Mouse (Mus musculus) embryo, embryonic 11 days (tissue): ENCODE measurements around the gene Polr2b.

Source experiments
- DNase-seq: peaks from one replicate; pipeline ENCODE4 v3.0.0-alpha.2; 2015

Polr2b gene

DNA sequence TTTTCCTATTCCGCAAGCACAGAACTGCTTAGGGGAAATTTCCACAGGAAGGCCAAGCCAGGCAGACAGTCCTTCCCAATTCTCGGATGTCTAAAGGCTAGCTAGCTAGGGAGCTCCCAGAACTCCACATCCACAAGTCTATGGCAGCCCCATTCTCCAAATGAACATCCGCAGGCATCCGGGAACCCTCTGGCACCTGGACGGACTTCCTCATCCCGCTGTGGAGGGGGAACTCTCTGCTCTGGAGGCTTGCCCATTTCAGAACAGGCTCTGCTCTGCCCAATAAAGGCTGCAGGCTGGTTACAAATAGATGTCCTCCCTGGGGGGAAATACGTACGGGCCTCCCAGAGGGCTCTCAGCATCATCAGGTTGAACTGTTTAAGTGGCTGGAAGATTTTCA lies 56.4 kb downstream of the Polr2b start:
- no peak for DNase-seq

DNA sequence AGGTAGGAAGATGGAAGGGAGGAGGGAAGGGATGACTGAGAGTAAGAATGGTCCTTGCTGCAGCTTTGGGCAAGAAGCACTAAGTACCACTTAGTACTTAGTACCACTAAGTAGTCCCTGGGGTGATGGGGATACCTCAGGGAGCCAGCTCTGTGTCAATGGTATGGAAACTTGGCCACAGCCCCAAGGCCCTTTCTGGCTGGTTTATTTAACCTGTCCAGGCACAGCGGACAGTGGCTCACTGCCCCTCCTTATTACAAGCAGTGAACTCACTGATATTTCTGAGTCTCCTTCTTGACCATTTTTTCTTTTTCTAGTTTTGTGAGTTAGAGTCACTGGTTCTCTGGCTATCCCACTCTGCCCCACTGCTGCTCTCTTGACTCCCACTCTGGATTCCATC lies 57.2 kb downstream of the Polr2b start:
- no peak for DNase-seq

DNA sequence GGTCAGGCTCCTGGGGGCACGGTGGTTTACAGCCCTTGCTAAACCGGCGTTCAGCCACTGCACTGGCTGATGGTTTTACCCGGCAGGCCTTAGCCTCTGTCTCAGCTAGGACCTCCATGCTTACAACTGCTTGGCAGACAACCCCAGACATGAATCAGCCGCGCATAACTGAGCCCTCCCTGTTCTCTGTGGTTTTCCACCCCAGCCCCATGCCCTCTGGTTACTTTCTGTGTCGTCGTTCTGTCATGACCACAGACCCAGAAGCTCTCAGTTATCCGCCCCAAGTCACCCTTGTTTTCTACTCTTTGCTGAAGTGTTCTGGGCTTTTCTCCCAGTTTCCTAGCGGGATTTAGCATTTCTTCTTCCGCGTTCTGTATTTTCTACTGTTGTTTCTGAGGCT lies 57.7 kb downstream of the Polr2b start:
- no peak for DNase-seq

DNA sequence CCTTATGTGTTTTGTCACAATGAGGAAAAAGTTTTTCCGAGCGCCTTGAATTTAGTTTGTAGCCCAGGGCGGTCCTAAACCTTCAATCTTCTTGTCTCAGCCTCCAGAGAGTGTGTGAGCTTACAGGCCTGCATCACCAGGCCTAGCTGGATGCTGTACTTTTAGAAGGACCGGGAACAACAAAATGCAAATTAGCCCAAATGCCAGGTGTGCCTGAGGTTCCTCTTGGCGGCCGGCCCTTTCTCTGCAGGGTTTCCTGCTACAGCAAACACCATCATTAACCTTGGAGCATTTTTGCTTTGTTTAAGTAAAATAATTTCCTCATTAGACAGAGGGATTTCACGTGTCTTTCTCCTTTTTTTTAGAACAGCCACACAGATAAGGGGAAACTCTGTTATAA lies 58.2 kb downstream of the Polr2b start:
- DNase-seq: no peak

DNA sequence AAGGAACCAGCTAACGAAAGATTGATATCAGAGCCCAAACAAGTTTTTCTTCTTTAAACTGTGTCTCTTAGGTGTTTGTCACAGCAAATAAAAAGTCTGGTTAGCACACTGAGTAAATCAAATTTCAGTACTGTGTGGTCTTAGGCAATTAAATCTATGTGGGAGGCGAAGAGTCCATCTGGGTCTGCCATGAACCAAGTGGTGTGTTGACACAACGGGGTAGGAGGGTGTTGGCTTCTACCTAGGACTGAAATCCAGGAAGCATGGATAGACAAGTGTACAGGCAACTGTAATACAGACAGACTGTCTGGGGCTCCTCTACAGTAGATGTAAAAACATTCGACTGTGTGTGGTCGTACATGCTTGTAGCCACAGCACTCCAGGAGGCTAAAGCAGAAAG lies 59.4 kb downstream of the Polr2b start:
- no peak for DNase-seq

DNA sequence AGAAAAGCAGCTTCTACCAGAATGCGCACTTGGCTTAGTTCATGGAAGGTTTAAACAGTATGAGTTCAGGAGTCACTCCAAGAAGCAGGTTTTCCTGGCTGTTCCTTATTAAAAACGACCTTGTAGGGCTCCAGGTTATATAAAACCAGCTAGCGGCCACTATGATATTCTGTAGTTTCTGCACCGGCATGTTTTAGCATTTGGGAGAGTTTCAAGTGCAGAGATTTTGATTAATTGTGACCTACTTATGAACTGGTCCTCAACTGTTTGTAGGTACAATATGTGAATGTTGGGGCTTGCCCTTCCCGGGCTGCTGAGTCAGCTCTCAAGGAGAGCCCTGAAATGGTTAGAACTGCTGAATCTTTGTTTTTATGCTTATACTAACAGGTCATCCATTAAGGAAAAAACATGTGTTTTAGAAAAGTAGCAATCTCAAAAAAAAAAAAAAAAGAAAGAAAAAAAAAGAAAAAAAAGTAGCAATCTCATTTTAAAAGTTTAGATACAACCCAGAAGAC lies 60.5 kb downstream of the Polr2b start:
- DNase-seq: no peak

DNA sequence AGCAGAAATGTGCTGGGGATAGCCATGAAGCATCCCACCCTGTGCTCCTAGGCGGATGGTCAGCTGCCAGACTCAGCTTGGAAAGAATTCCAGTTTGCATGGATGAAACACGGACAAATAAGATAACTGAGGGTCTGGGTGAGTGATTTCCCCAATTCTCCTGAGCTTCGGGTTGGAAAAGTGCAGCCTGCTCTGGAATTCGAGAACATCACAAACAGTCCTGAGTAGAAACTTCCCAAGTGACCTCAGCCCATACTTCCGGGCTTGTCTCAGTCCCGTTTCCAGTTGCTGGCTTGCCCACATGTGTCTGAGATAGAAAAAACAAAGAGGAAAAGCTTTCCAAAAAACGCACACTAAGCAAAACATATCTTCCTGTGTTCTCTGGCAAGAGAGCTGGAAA lies 62.3 kb downstream of the Polr2b start:
- no peak for DNase-seq

DNA sequence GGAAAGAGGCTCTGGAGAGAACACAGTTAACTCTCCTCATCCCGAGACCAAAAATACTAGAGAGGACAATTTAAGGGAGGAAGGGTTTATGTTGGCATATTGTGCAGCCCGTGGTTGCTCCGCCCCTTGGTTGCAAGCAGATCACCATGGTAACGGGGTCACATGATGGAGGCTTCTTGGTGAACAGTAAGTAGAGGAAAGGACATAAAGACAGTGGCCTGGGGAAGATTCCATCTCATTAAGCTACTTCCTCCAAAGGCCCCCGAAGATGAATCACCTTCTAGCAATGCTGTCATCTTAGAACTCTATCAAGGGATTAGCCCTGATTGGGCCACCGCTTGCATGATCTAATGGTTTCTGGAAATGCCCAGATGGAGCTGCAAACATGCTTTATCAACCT lies 62.8 kb downstream of the Polr2b start:
- peak; percentile 37 for DNase-seq

DNA sequence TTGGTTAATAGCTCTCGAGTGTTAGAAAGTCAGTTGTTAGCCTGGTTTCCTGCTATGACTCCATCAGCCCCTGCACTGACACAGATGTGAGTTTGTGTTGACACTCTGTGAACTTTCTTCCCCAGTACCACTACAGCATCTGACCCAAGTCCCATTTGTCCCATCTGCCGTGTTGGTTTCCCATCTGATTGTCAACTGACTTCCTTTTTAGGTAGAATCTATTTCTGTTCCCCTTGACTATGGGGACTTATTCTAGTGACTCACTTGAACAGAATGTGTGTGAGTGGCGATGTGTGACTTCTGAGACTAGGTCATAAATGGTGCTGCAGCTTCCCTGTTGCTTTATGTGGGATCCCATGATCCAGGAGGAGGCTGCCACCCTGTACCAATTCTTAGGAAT lies 65.0 kb downstream of the Polr2b start:
- no peak for DNase-seq

DNA sequence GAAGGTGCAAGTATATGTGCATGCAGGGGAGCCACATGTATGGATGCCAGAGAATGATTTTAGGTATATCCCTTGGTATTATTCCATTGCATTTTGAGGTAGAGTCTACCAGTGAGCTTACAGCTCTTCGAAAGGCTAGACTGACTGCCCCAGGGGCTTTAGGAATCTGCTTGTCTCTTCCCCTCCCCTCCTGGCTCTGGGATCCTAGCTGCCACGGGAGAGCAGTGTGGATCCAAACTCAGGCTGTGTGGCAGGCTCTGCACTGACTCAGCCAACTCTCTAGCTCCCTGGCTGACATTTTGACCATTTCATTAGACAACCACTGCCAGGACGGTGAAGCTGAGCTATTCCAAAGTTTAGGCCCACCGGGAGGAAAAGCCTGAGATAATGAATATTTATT lies 65.6 kb downstream of the Polr2b start:
- DNase-seq: no peak

DNA sequence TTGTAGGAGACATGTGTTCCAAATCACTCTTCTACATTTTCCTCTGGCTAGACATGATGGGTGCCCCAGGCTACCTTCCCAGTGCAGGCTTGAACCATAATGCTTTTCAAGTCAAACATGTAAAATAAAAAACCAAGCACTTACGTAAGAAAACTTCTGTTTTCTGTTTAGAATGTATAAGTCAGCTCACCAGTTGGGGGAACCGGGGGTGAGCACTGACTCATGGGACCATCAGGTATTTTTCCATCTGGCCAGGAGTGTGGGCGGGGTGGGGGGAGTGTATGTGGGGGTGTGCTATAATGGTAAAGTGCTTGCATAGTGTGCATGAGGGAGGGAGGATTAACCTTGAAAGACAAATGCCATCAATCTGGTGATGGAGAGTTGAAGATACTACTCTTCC lies 68.1 kb downstream of the Polr2b start:
- no peak for DNase-seq

DNA sequence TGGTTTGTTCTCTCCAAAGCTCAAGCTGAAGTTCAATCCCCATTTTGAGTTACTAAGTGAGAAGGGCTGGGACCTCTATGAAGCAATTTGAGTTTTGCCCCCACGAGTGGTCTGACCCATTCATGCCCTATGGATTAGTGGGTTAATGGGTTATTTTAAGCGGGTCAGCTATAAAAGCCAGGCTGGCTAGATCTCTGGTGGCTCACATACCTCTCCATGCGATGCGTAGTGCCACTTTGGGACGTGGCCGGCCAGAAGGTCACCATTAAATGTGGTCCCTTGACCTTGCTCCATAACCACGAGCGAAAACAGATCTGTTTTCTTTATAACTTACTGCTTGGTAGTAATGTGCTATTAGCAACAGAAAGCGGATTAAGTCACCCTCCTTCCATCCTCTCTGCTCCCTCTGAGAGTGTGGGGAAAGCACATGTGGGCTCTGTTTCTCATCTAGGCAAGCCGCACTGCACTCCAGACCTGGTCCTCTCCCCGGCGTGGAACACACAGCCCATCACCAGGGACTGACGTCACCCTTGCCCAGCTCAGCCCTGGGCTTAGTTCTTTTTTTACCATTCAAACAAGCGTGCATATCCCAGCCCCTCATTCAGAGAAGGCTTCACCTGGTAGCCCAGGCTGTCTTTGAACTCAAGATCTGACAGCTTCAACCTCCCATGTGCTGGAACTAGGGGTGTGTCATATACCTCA lies 69.6 kb downstream of the Polr2b start:
- DNase-seq: no peak

DNA sequence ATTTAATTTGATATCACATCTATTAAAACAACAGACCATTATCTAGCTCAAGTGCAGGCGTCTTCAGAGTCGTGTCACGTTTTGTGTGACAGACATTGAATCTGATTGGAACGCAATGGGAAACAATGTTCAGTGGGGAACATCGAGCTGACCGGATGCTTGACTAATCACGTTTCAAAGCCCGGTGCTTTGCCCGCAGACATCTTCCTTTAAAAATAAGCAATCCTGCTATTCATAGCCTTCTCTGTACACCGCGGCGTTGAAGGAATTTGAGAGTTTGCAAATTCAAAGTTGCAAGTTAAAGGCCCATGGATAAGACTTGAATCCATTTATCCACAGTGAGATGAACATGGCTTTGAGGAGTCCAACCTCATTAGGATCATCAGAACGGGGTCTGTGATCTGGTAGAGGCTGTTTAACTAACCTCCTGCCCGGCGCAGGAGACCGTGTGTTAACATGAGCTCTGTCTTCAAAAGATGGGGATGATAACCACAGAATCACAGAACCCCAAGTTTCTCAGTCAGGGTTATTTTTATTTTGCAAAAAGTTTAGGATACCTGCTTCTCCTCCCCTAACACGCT lies 70.5 kb downstream of the Polr2b start:
- no peak for DNase-seq

DNA sequence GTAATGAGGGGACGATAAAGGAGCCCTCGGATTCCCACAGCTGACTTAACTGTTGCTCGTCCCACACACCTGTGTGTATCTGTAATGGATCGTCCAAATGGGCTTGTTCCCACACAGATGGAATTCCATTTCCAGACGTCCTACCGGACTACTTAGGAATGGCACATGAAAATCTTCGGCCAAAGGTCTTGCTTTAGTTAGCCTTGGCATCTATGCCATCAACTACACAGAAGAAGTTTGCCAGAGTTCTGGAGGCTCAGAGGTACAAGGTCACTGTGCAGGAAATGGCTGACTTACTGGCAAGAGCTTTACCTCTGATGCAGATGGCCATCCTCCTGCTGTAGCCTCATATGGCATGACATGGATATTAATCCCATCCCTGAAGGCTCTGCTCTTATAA lies 71.3 kb downstream of the Polr2b start:
- no peak for DNase-seq

DNA sequence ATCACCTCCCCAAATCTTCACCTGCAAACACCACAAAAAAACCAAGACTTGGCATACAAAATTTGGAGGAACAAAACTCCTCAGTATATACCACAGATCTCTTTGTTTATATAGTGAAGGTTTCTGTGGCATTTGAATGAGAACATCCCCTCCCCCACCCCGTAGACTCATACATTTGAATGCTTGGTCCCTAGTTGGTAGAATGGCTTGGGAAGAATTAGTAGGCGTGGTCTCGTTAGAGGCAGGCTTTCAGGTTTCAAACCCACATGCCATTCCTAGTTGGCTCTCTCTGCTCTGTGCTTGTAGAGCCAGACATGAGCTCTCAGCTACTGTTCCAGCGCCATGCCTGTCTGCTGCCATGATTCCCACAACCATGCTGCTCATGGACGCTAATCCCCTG lies 71.7 kb downstream of the Polr2b start:
- no peak for DNase-seq

DNA sequence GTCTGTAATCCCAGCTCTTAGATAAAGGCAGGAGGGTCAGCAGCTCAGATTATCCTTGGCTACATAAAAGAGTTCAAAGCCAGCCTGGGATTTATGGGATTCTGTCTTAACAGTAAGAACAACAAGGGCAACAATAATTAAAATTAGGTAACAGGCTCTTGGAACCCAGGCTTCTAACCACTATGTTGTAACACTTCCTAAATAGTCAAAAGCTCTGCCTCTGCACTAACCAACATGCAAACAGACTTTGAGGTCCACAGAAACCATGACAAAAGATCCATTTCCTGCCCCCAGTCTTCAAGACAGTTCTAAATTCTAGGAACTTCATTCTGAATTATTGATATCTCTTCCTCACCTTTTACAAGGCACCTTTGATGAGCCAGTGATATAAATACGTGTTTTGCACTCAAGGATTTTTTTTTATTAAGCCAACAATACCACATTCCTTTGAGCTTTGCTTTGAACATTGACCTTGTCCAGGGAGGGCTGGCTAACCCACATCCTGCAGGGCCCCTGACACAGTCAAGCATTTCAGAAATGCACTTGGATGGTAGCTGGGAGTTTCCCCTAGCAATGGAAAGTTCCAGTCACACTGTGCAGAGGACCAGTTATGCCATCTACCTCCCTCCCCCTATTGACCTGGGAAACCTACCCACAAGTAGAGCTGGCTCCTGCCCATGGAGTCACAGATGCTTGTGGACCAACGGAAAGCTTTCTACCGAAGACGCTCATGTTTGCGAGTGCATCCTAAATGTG lies 74.0 kb downstream of the Polr2b start:
- no peak for DNase-seq

DNA sequence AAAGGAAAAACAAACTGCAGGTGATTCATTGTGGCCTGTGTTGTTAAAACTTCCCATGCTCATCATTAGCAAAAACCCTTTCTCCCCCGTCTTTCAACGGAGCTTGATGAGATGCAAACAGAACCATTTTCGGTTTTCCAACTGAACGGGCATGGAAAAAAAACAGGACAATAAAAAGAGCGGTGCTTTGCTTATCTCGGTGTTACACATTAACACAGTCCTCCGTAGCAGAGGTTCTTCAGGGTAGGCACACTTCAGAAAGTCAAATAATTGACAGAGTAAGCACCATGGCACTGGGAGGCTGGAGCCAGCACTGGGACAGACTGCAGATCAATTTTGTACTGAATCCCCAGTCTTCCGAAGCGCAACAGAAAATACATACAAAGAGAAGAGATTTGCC lies 74.8 kb downstream of the Polr2b start:
- no peak for DNase-seq

DNA sequence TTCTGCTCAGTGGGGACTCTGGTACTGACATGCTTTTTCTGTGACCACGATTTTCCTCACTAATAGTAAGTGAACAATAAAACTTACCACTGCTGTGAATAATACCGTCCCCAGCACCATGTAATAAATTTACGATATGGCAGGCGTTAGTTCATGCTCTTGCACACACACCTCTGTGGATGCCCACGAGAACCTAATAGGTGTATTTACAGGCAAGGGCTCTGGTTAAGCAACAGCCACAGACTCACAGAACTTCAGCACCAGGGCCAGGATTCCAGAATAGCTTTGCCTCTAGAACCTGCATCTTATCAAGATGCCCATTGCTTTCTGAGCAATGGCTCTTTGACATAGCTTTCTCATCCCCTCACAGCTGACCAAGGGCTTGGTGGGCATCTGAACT lies 75.3 kb downstream of the Polr2b start:
- no peak for DNase-seq

DNA sequence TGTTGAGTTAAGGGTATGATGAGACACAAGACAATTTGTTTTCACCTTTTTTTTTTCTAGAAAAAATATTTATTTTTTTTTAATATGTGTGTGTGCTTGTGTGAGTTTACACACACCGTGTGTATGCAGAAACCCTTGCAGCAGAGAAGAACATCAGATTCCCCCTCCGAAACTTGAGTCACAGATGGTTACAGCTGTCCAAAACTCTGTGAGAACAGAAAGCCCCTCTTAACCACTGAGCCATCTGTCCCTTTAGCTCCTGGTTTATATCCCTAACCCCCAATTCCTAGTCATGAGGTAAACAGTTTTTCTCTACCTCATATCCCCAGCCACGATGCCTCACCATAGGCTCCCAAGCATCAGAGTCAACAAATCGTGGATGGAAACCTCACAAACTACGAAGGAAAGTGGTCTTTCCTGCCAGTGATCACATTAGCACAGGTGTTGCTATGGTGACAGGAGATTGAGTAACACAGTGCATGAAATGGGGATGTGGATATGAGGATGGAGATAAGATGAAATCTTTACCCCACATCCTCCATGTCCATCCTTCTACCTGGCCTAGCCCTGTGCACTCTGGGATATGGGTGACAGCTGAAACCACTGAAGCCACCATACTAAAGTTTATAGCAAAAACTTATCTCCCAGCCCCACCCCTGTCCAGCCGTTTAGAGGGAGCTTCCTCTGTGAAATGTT lies 76.1 kb downstream of the Polr2b start:
- DNase-seq: no peak

DNA sequence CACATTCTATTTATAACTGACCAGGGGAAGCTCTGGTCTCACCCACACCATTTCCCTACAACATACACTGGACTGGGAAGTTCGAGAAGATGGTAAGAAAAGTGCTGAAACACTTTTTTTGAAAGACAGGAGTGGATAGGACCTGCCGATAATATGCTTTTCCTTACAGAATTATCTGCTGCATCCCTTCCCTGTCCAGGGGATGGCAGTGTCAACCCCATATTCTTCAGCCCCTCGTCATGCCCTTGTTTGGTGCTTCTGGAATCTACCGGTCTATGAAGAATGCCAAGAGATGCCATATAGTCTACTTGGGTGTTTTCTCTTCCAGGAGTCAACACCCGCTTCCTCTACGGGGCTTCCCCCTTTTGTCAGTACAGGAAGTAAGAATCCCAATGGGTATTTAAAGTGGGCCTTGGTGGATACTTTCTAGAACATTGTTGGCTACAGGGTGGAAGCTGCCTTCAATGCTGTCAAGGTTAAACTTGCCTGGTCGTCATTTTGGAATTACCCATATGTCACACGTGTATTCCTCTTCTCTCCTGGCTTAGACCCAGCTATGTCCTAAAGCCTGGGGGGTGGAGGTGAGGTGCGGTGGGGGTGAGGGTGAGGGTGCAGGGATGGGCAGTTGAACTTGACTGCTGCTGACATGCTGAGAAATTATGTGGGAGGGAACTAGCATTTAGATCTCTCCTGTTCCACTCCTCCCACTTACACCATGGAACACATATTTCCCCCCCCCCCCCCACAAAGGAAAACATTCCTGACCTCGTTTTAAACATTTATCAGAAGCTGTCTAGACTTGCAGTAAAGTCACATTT lies 76.9 kb downstream of the Polr2b start:
- DNase-seq: no peak

DNA sequence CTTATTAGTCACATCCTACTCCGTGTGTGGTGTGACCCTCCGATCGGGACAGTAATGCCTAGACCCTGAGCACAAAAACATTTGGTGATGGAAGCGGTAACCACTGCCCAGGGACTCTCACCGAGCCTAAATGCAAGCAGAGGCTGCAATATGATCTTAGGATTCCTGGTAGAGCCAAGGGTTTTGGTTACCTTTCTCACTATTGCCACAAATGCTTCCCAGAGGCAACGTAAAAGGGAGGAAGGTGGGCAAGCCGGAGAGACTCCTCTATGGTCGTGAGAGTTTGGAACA lies 77.4 kb downstream of the Polr2b start:
- no peak for DNase-seq

DNA sequence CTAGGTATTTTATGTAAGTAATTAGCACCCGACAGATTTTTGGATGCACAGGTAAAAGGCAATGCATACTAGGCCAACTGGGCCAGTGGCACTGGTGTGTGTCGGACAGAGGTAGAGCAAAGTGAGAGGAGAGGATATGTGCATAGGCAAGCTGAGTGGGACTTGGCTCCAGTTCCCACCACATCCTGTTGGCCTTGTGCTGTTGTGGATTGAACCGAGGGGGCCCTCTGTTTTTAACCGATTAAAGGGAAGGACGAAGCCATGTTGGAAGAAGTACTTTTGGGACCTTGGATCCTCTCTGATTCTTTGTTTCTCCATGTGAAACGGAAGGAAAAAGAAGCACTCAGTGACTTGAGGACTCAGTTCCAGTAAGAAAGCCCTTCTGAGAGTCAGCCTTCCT lies 78.4 kb downstream of the Polr2b start:
- no peak for DNase-seq

DNA sequence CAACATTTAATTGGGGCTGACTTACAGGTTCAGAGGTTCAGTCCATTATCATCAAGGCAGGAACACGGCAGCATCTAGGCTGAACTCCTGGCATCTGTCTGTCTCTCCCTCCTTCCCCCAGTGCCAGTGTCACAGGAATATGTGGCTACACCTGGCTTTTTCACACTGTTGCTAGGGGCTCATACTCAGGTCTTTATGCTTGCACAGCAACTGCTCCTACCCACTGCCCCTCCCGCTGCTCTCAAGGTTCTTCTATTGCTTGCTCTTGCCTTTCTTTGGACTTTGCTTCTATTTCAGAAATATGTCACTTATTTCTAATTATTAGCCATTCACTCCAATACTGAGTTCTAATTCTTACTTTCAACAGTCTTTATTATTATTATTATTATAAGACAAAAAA lies 80.3 kb downstream of the Polr2b start:
- DNase-seq: no peak
